In the genomic region with DNA sequence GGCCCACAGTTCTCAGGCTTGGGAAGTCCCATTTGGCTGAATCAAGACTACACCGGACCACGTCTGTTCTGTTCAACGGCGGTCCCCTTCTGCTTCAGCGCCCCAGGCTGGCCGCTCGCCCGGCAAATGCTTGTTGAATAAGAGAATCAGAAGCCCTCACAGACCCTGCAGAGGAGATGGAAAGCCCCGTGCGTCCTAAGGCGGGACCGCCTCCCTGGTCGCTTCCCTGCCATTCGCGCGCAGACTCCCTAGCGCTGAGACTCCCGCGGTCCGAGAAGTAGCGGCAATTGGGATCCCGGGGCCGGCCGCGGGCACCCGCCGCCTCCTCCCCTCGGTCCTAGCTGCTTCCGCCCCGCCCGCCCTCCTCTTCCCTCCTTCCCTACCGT, we compare ENCODE assay signal across 8 mouse cellular contexts. TPM values are rescaled to one million over a fixed set of nuclear protein-coding genes. Genes with fewer than 3 reads are reported as not detected.
DNase-seq lines count a peak whose midpoint lies in the region; ATAC-seq and TF ChIP-seq lines count a peak whose summit lies in the region.

A gene (plus strand): TSS at position 251 of the 386 bp plus-strand sequence.

- peaks cover 20% of the 10 kb centered on the region for H3K4me1 ChIP-seq in heart, postnatal 0 days (ENCODE audit: control insufficient read depth, insufficient read depth)
- H3K4me1 ChIP-seq in lung, embryonic 14.5 days (ENCODE audit: insufficient read depth): peaks cover 22% of the 10 kb centered on the region; the same call in 1 of the 2 replicates
- peaks cover 27% of the 10 kb centered on the region for H3K4me1 ChIP-seq in olfactory bulb, adult 2 months (ENCODE audit: control insufficient read depth, insufficient read depth, low read length)

- H3K36me3 ChIP-seq in heart, postnatal 0 days (replicated peaks; ENCODE audit: control insufficient read depth, insufficient read depth, low read length): peaks cover 8% of the 10 kb centered on the region; the same call in 1 of the 2 replicates
- H3K36me3 ChIP-seq in lung, embryonic 14.5 days (ENCODE audit: insufficient read depth): peaks cover 21% of the 10 kb centered on the region

- peak; percentile 50; the same call in 1 of the 2 replicates for TF ChIP-seq POLR2A in olfactory bulb, adult 2 months (IDR thresholded peaks at IDR 0.05; ENCODE audit: insufficient read depth, low read depth, low read length)

- peak within 1 kb of the TSS; percentile 64 for H3K27ac ChIP-seq in heart, postnatal 0 days (ENCODE audit: low read depth)
- peak within 1 kb of the TSS; percentile 81 for H3K27ac ChIP-seq in layer of hippocampus, adult 2 months
- peak within 1 kb of the TSS; percentile 96 for H3K27ac ChIP-seq in lung, embryonic 14.5 days (ENCODE audit: low read depth)
- no peak within 1 kb of the TSS for H3K27ac ChIP-seq in olfactory bulb, adult 2 months (ENCODE audit: insufficient read depth, low read depth, low read length)

- H3K9ac ChIP-seq in heart, postnatal 0 days (replicated peaks; ENCODE audit: low read depth, low read length): peak within 1 kb of the TSS; percentile 59
- peak within 1 kb of the TSS; percentile 91 for H3K9ac ChIP-seq in lung, embryonic 14.5 days

- H3K27me3 ChIP-seq in heart, postnatal 0 days (ENCODE audit: control insufficient read depth, insufficient read depth, low read length): no peaks in the 10 kb centered on the region
- no peaks in the 10 kb centered on the region for H3K27me3 ChIP-seq in lung, embryonic 14.5 days (ENCODE audit: insufficient read depth, low read length)

- ATAC-seq in erythroblast, adult 5-6 weeks (replicated peaks; ENCODE audit: low FRiP score, poor library complexity, severe bottlenecking): 0 out of 2 replicates have a peak, but pooled peaks have one; percentile 28
- ATAC-seq in heart, postnatal 0 days (ENCODE audit: insufficient read depth, low read depth): peak; percentile 55
- peak; percentile 79 for ATAC-seq in lung, embryonic 14.5 days (ENCODE audit: insufficient read depth)

- no peak for TF ChIP-seq EP300 in heart, postnatal 0 days (IDR thresholded peaks at IDR 0.05; ENCODE audit: low read depth)

- H3K4me3 ChIP-seq in heart, postnatal 0 days (ENCODE audit: low read depth, low read length): peak within 1 kb of the TSS; percentile 68
- peak within 1 kb of the TSS; percentile 77 for H3K4me3 ChIP-seq in layer of hippocampus, adult 2 months
- peak within 1 kb of the TSS; percentile 72 for H3K4me3 ChIP-seq in lung, embryonic 14.5 days (ENCODE audit: low read depth, low read length)
- peak within 1 kb of the TSS; percentile 55 for H3K4me3 ChIP-seq in olfactory bulb, adult 2 months (ENCODE audit: insufficient read depth, low read depth, low read length)

- WGBS in heart, postnatal 0 days: 0% methylated on average over 30 of the region's 32 CpGs
- WGBS in lung, embryonic 14.5 days: under 1% methylated on average over 31 of the region's 32 CpGs
- WGBS in olfactory bulb, adult 2 months: 1% methylated on average over 28 of the region's 32 CpGs

- no peaks in the 10 kb centered on the region for H3K9me3 ChIP-seq in heart, postnatal 0 days (replicated peaks; ENCODE audit: control insufficient read depth, low read length)
- no peaks in the 10 kb centered on the region for H3K9me3 ChIP-seq in lung, embryonic 14.5 days (ENCODE audit: low read depth, low read length)

- TF ChIP-seq CTCF in heart, postnatal 0 days (IDR thresholded peaks at IDR 0.05; ENCODE audit: low read depth): no peak
- TF ChIP-seq CTCF in layer of hippocampus, adult 2 months (conservative IDR thresholded peaks at IDR 0.05): peak; percentile 17; the same call in 1 of the 2 replicates
- TF ChIP-seq CTCF in lung, embryonic 14.5 days (IDR thresholded peaks at IDR 0.05; ENCODE audit: low read depth): no peak
- no peak for TF ChIP-seq CTCF in olfactory bulb, adult 2 months (IDR thresholded peaks at IDR 0.05; ENCODE audit: insufficient read depth, low read depth, low read length)

- peak; percentile 60 to 70 for DNase-seq in heart, adult 18-20 months
- no peak for DNase-seq in heart, adult 8-10 months (ENCODE audit: low spot score)
- peak; percentile 82 for DNase-seq in brain, adult 2 months (ENCODE audit: low read depth, low spot score)
- peak; percentile 63 for DNase-seq in heart, postnatal 0 days (ENCODE audit: low spot score)
- peak in 1 of 2 experiments; percentile 63 for DNase-seq in layer of hippocampus, adult 2 months (ENCODE audit: low spot score in 2 of 2)
- DNase-seq in lung, embryonic 14.5 days: peak; percentile 89

- peak within 1 kb of the TSS; percentile 97 for H3K4me2 ChIP-seq in heart, postnatal 0 days (ENCODE audit: low read depth, low read length)
- peak within 1 kb of the TSS; percentile 87 for H3K4me2 ChIP-seq in lung, embryonic 14.5 days

RNA-seq across cellular contexts. Expression of the gene that starts here (rescaled TPM):
- total RNA-seq in heart, adult 18-20 months (2021): 1 to 10 TPM; 1.1 to 1.9 TPM
- total RNA-seq in heart, adult 8-10 months (2022): 1 to 10 TPM in 2 of 4 experiments, under 1 TPM in 2; 0.72 to 1.1 (median 0.96) TPM
- total RNA-seq in erythroblast, adult 5-6 weeks (2015; ENCODE audit: low replicate concordance): 22.1 and 25.9 TPM in 2 replicates
- total RNA-seq in erythroblast, adult 5-6 weeks (2017; ENCODE audit: low replicate concordance): 32.0 and 47.1 TPM in 2 replicates
- total RNA-seq in heart, postnatal 0 days (2014; rRNA removed; ENCODE audit: low replicate concordance): 6.2 and 9.5 TPM in 2 replicates
- polyA plus RNA-seq in heart, postnatal 0 days (2015; fragmentation: Nextera tagmentation; extraction: Ambion mirVana): 4.6 and 4.8 TPM in 2 replicates
- total RNA-seq in layer of hippocampus, adult 2 months (2021): 10 to 100 TPM; 38.9 to 40.8 TPM
- 22.7 and 24.5 TPM in 2 replicates for polyA plus RNA-seq in lung, embryonic 14.5 days (2014; fragmentation: Nextera tagmentation; extraction: Ambion mirVana)
- polyA plus RNA-seq in olfactory bulb, adult 2 months (2012; ENCODE audit: insufficient read depth, insufficient read length, low replicate concordance, missing spikeins): not detected in 2 replicates

Comparison
In these comparisons a context has a peak if more than half of its experiments do, and no peak if none do; other contexts are left out.
1. ATAC-seq: peak in every context shown above with its lines; median percentile 79 in lung, embryonic 14.5 days; 55 in heart, postnatal 0 days; 28 in erythroblast, adult 5-6 weeks.